Mouse (Mus musculus) stomach, embryonic 14.5 days (tissue): ENCODE measurements around the gene Rora. TPM values are rescaled to one million over a fixed set of nuclear protein-coding genes. Genes with fewer than 3 reads are reported as not detected.

Experiments used
- ATAC-seq: fragments of 200-750 bp; cut with Nextera tagmentation; 2 replicates; pipeline ENCODE4 v1.8.0; 2017; ENCODE audit warnings: low read depth, moderate TSS enrichment; ENCODE audit not compliant: insufficient number of reproducible peaks, insufficient read depth, low FRiP score
- H3K27ac ChIP-seq: fragments of 300-500 bp; sonication (generic); 2 replicates; pipeline ENCODE4 v1.5.1; 2014; ENCODE audit warnings: mild to moderate bottlenecking, low read length, moderate library complexity, mixed read lengths
- H3K27me3 ChIP-seq: fragments of 300-500 bp; sonication (generic); 2 replicates; pipeline ENCODE4 v1.6.1; 2014; ENCODE audit warnings: low read length, control low read depth, mixed read lengths; ENCODE audit not compliant: control insufficient read depth, insufficient read depth
- H3K36me3 ChIP-seq: fragments of 300-500 bp; sonication (generic); 2 replicates; pipeline ENCODE4 v1.6.1; 2014; ENCODE audit warnings: mild to moderate bottlenecking, control low read depth, low read length, moderate library complexity, mixed read lengths; ENCODE audit not compliant: control insufficient read depth, insufficient read depth
- H3K4me1 ChIP-seq: fragments of 300-500 bp; sonication (generic); 2 replicates; pipeline ENCODE4 v1.6.1; 2014; ENCODE audit warnings: low read length, control low read depth, mixed read lengths; ENCODE audit not compliant: control insufficient read depth, insufficient read depth
- H3K4me2 ChIP-seq: fragments of 300-500 bp; sonication (generic); replicated peaks from 2 replicates; pipeline ENCODE4 v1.6.1; 2014; ENCODE audit warnings: low read depth, low read length, control low read depth
- H3K4me3 ChIP-seq: fragments of 300-500 bp; sonication (generic); 2 replicates; pipeline ENCODE4 v1.5.1; 2014; ENCODE audit warnings: low read depth, low read length, control low read depth
- H3K9ac ChIP-seq: fragments of 300-500 bp; sonication (generic); replicated peaks from 2 replicates; pipeline ENCODE4 v1.6.1; 2014; ENCODE audit warnings: low read depth, mild to moderate bottlenecking, control low read depth, low read length, moderate library complexity, mixed read lengths
- H3K9me3 ChIP-seq: fragments of 300-500 bp; sonication (generic); 2 replicates; pipeline ENCODE4 v1.6.1; 2016; ENCODE audit warnings: low read depth, low read length, control low read depth; ENCODE audit not compliant: control insufficient read depth
- WGBS: fragments of 180-500 bp; shearing (Covaris S2); extraction: QIAGEN DNeasy Blood & Tissue Kit; methylation state at CpG from one replicate; pipeline ENCODE4 v1.1.7; 2014; 5-methylcytosine and 5-hydroxymethylcytosine counted together
- polyA plus RNA-seq: library from polyadenylated mRNA; unstranded; fragments of >200 nt; fragmentation: Nextera tagmentation; extraction: Ambion mirVana; gene quantifications from 2 replicates; pipeline ENCODE4 v1.2.1, GENCODE M21; 2014

Gene Rora
- polyA plus RNA-seq, 1 experiment from 2014 or later, result 7.1 TPM

DNA sequence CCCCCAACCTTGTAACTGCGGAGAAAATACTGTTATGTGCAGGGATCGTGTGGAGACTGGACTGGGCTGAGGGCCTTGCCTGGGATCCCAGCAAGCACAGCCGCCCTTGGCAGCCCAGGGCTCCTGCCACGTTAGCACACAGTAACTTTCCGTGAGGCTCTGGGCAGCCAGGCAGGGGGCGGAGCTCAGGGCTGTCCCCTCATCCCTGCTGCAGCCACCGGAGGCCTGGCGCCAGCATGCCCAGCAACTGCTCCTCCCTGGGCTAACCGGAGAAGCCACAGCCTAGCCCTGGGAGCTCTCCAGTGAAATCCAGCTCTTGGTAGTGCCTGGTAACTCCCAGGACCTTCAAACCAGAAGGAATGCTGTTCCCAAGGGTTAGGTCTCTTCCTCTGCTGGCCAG lies 605.8 kb downstream of the Rora start:
- Histone ChIP-seq H3K9me3 (no peaks in the 10 kb centered on the region), H3K36me3 (no peaks in the 10 kb centered on the region), H3K4me2 (no peak overlapping the region), H3K9ac (no peak overlapping the region), H3K27me3 (no peaks in the 10 kb centered on the region), H3K27ac (no peak overlapping the region), H3K4me1 (no peaks in the 10 kb centered on the region), H3K4me3 (no peak overlapping the region)
- WGBS, result 13% methylated on average over 9 of the region's 9 CpGs
- peak; percentile 56; the same call in 1 of the 2 replicates for ATAC-seq

DNA sequence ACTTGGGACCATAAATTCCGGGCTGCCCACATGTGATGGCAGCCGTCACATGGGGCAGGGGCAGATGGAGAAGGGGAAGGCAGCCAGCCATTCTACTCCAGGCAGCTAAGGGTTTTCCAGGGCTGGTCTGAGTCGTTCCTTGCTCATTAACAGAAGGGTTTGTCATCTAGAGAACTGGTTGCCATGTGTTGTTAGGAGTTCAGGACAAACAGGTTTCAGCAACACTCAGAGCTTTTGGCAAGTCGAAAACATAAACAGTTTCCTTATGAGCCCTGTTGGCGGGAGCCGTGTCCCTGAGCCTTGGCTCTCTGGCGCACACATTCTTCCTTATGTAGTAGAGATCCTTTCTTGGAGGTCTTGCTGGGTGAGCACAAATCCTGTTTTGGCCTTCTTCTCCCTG lies 611.6 kb downstream of the Rora start:
- Histone ChIP-seq H3K4me2 (no peak overlapping the region), H3K9ac (no peak overlapping the region), H3K4me3 (no peak overlapping the region), H3K36me3 (no peaks in the 10 kb centered on the region), H3K27me3 (no peaks in the 10 kb centered on the region), H3K9me3 (no peaks in the 10 kb centered on the region), H3K27ac (no peak overlapping the region), H3K4me1 (no peaks in the 10 kb centered on the region)
- ATAC-seq, result no peak
- WGBS, result 79% methylated on average over 7 of the region's 7 CpGs

DNA sequence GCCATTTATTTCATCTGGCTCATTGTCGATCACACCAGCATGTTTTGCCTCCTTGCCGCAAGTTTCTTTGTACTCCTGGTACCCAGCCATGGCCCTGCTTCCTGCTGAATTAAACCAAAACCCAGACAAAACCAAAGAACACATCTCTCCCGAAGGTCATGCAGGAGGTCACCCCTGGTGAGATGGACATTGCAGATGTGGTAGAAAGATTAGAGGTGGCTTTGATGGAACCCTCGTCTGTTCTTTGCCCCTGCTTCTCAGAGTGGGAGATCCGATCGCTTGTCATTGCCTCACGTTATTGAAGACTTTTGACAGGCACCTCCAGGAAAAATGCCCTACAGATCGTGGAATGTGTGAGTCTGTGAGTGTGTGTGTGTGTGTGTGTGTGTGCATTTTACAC lies 616.8 kb downstream of the Rora start:
- Histone ChIP-seq H3K36me3 (no peaks in the 10 kb centered on the region), H3K27me3 (no peaks in the 10 kb centered on the region), H3K4me1 (no peaks in the 10 kb centered on the region), H3K4me3 (no peak overlapping the region), H3K9me3 (no peaks in the 10 kb centered on the region), H3K9ac (no peak overlapping the region), H3K27ac (no peak overlapping the region), H3K4me2 (no peak overlapping the region)
- 72% methylated on average over 8 of the region's 8 CpGs for WGBS
- no peak for ATAC-seq

DNA sequence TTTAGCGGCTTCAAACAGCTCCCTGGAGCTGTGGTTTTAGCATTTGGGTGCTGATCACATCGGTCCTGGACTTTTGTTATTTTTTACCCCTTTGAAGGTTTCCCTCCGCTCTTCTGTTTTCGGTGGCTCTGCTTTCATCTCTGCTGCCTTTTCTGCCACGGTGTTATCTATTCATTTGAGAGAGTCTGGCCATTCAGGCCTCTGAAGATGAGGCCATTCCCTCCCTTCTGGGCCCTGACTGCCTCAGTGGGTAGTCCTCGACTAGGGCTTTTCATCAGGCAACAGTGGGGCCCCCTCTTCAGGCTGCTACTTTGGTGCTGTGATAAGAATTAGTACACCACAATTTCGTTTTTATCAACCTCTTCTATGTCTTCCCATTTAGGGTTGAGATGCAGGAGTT lies 617.3 kb downstream of the Rora start:
- no peak overlapping the region for H3K4me2 ChIP-seq
- H3K4me3 ChIP-seq, result no peak overlapping the region
- ATAC-seq, result no peak
- H3K27me3 ChIP-seq, result no peaks in the 10 kb centered on the region
- no peaks in the 10 kb centered on the region for H3K9me3 ChIP-seq
- no peak overlapping the region for H3K9ac ChIP-seq
- H3K36me3 ChIP-seq, result no peaks in the 10 kb centered on the region
- H3K4me1 ChIP-seq, result no peaks in the 10 kb centered on the region
- 47% methylated on average over 7 of the region's 7 CpGs for WGBS
- H3K27ac ChIP-seq, result no peak overlapping the region

DNA sequence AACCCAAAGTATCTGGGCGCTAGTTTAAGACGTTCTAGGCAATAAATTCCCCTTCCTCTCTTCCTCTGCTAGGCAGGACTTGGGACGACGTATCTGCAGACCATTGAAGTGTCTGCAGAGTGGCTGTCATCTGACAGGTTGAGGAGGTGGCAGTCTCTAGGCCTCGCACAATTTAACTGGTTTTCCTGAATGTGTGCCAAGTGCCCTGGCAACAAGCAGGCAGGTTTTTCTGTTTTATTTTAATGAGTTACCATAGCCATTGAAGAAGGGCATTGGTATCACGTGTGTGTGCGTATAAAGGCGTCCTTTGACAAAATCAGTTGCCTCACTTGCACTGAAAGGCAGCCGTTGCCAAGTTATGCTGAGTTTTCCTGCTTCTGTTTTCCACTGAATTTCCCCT lies 619.3 kb downstream of the Rora start:
- WGBS, result 75% methylated on average over 9 of the region's 9 CpGs
- H3K9me3 ChIP-seq, result no peaks in the 10 kb centered on the region
- no peak overlapping the region for H3K4me3 ChIP-seq
- H3K9ac ChIP-seq, result no peak overlapping the region
- H3K36me3 ChIP-seq, result no peaks in the 10 kb centered on the region
- H3K27me3 ChIP-seq, result no peaks in the 10 kb centered on the region
- no peak for ATAC-seq
- no peak overlapping the region for H3K27ac ChIP-seq
- H3K4me2 ChIP-seq, result no peak overlapping the region
- no peaks in the 10 kb centered on the region for H3K4me1 ChIP-seq

DNA sequence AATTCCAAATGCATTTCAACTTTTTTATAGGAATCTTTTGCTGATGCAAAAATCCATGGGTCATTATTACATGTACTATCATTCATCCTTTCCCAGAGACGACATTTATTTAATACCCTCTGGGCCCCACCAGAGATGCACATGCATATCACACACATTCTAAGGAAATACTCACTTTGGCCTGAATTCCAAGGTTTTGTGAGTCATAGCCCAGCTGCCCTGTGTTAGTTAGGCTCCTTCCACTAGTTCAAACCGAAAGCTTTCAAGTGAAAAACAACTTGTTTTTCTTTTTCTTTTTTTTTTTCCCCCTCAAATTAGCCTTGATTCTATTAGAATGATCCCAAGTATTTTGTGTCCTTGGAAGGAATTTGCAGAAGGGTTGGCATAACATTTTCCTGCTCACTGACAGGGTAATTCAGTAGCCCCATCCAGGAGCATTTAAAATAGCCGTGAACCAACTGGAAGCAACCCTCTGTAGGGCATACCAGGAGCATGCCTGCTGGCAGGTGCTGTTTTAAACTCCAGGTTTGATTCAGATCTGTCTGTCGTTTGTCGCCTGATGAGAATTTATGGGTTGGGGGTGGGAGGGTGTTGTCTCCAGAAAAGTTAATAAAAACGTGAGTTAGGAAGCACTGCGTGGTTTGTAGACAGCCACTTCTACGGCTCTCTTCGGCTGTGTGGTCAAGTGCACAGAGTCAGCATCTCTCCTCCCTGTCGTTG lies 621.3 kb downstream of the Rora start:
- no peaks in the 10 kb centered on the region for H3K4me1 ChIP-seq
- no peak overlapping the region for H3K4me2 ChIP-seq
- H3K9me3 ChIP-seq, result no peaks in the 10 kb centered on the region
- H3K27me3 ChIP-seq, result no peaks in the 10 kb centered on the region
- no peak for ATAC-seq
- H3K27ac ChIP-seq, result no peak overlapping the region
- no peak overlapping the region for H3K4me3 ChIP-seq
- 68% methylated on average over 10 of the region's 10 CpGs for WGBS
- no peak overlapping the region for H3K9ac ChIP-seq
- no peaks in the 10 kb centered on the region for H3K36me3 ChIP-seq

DNA sequence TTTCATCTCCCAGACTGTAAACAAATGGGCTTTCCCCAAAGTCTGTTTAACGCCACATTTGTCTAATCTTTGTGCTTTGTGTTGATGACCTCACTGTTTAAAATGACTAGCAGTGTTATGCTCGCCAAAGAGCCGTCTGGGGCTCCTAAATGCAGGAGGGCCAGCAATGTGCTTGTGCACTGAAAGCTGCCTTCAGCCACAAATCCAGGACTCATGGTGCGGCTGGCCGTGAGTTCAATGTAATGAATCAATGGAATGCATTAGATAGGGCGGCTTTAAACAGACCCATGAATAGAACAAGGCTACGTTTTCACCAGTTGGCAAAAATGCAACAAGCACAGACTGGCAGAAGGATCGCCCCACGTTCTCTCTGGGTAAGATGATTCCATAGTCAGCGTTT lies 623.7 kb downstream of the Rora start:
- H3K4me3 ChIP-seq, result no peak overlapping the region
- no peak overlapping the region for H3K27ac ChIP-seq
- no peak for ATAC-seq
- no peak overlapping the region for H3K9ac ChIP-seq
- no peaks in the 10 kb centered on the region for H3K4me1 ChIP-seq
- H3K9me3 ChIP-seq, result no peaks in the 10 kb centered on the region
- no peaks in the 10 kb centered on the region for H3K36me3 ChIP-seq
- WGBS, result 32% methylated on average over 10 of the region's 10 CpGs
- no peak overlapping the region for H3K4me2 ChIP-seq
- H3K27me3 ChIP-seq, result no peaks in the 10 kb centered on the region

DNA sequence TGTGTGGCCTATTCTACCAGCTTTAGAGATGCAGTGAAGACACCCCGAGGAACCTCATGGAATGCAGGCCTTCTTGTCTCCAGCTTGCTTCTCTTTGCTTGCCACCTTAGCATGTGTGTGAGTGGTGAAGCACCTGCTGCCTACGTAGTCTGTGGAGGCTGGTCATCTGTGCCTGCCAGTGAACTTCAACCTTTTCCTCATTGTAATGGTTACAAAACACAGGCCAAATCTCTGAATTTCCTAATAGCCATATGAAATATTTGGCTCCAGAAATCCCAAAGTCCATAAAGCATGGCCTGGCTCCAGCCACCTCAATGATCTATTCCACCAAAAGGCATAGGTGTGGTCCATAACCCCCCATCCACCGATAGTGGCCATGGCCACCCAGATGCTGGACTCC lies 631.4 kb downstream of the Rora start:
- Histone ChIP-seq H3K27ac (no peak overlapping the region), H3K36me3 (no peaks in the 10 kb centered on the region), H3K9me3 (no peaks in the 10 kb centered on the region; the same call in 1 of the 2 replicates), H3K4me3 (no peak overlapping the region), H3K9ac (no peak overlapping the region), H3K4me1 (peaks cover 4% of the 10 kb centered on the region; the same call in 1 of the 2 replicates), H3K27me3 (no peaks in the 10 kb centered on the region), H3K4me2 (no peak overlapping the region)
- 91% methylated on average over 3 of the region's 3 CpGs for WGBS
- ATAC-seq, result no peak

DNA sequence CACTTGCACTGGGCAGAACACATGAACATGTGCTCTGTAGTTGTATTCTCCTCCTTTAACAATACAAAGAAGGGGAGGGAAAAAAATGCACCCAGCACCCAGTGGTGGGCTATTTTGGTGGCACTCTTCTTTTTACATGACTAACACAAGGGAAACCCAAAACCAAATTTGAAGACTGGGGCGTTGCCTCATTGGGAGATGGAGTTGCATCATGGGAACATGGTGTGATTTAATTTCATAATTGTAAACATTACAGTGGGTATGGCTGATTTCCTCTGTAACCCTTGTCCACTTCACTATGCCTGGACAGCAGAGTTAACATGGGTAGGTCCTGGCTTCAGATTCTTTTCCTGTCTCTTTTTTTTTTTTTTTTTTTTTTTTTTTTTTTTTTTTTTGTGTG lies 634.5 kb downstream of the Rora start:
- Histone ChIP-seq H3K4me1 (peaks cover 16% of the 10 kb centered on the region), H3K9ac (no peak overlapping the region), H3K27ac (no peak overlapping the region), H3K9me3 (no peaks in the 10 kb centered on the region), H3K27me3 (peaks cover 3% of the 10 kb centered on the region; the same call in 1 of the 2 replicates), H3K4me3 (no peak overlapping the region), H3K36me3 (no peaks in the 10 kb centered on the region), H3K4me2 (no peak overlapping the region)
- 71% methylated on average over 1 of the region's 1 CpGs for WGBS
- ATAC-seq, result no peak
